Mouse (Mus musculus): ENCODE measurements around the gene Cox19. TPM values are rescaled to one million over a fixed set of nuclear protein-coding genes. Genes with fewer than 3 reads are reported as not detected.

Cox19 gene
- polyA plus RNA-seq (2012; fragmentation: generic; extraction: Trizol): 66.0 TPM

GRCm38 (mm10) chr5:139351134-139351533 lies at the start of gene Cox19:
Gene Cox19 (minus strand): TSS chr5:139351418.
- Histone ChIP-seq H3K4me3 (no peak within 1 kb of the TSS), H3K36me3 (ENCODE audit: control insufficient read depth, insufficient read depth) (no peaks in the 10 kb centered on the region), H3K4me2 (ENCODE audit: low read depth) (no peak within 1 kb of the TSS), H3K79me2 (ENCODE audit: control insufficient read depth, insufficient read depth) (no peaks in the 10 kb centered on the region), H3K27me3 (ENCODE audit: control insufficient read depth, insufficient read depth, insufficient read length) (peaks cover 30% of the 10 kb centered on the region), H3ac (ENCODE audit: control insufficient read depth, insufficient read length) (no peak within 1 kb of the TSS)
- TF ChIP-seq MYOD1 (IDR thresholded peaks at IDR 0.05; ENCODE audit: control insufficient read depth in 1 of 3, insufficient read length in 2 of 3, low read depth in 2 of 3): no peak
- no peak for TF ChIP-seq TCF3 (IDR thresholded peaks at IDR 0.05; ENCODE audit: insufficient read length, low read depth)
- no peak for TF ChIP-seq TCF12 (IDR thresholded peaks at IDR 0.05; ENCODE audit: insufficient read depth, poor library complexity, severe bottlenecking)
- TF ChIP-seq MYOG (IDR thresholded peaks at IDR 0.05; ENCODE audit: control insufficient read depth in 1 of 3, insufficient read depth in 1 of 3, insufficient read length in 2 of 3, low read depth in 2 of 3): no peak
- no peak for TF ChIP-seq SRF (IDR thresholded peaks at IDR 0.05; ENCODE audit: control insufficient read depth, insufficient read length, low read depth)
- no peak for TF ChIP-seq POLR2AphosphoS2 (IDR thresholded peaks at IDR 0.05; ENCODE audit: insufficient read length, low read depth)
- TF ChIP-seq CEBPB (IDR thresholded peaks at IDR 0.05; ENCODE audit: insufficient read depth, poor library complexity, severe bottlenecking): no peak
- no peak for TF ChIP-seq POLR2A (IDR thresholded peaks at IDR 0.05; ENCODE audit: insufficient read length, low read depth)
- TF ChIP-seq MAX (IDR thresholded peaks at IDR 0.05; ENCODE audit: low read depth): no peak
- no peak for TF ChIP-seq USF1 (IDR thresholded peaks at IDR 0.05; ENCODE audit: low read depth)
- TF ChIP-seq REST (IDR thresholded peaks at IDR 0.05; ENCODE audit: insufficient read depth, insufficient read length): no peak
- TF ChIP-seq E2F4 (IDR thresholded peaks at IDR 0.05; ENCODE audit: insufficient read depth): no peak

- TF ChIP-seq REST (IDR thresholded peaks at IDR 0.05; ENCODE audit: insufficient read depth, insufficient read length) (no peak), SRF (IDR thresholded peaks at IDR 0.05; ENCODE audit: control insufficient read depth, insufficient read length, low read depth) (no peak), MAX (IDR thresholded peaks at IDR 0.05; ENCODE audit: low read depth) (no peak), USF1 (IDR thresholded peaks at IDR 0.05; ENCODE audit: low read depth) (no peak), MYOG (IDR thresholded peaks at IDR 0.05; ENCODE audit: control insufficient read depth in 1 of 3, insufficient read depth in 1 of 3, insufficient read length in 2 of 3, low read depth in 2 of 3) (no peak), CEBPB (IDR thresholded peaks at IDR 0.05; ENCODE audit: insufficient read depth, poor library complexity, severe bottlenecking) (no peak), MYOD1 (IDR thresholded peaks at IDR 0.05; ENCODE audit: control insufficient read depth in 1 of 3, insufficient read length in 2 of 3, low read depth in 2 of 3) (no peak), E2F4 (IDR thresholded peaks at IDR 0.05; ENCODE audit: insufficient read depth) (no peak), POLR2AphosphoS2 (IDR thresholded peaks at IDR 0.05; ENCODE audit: insufficient read length, low read depth) (no peak), TCF12 (IDR thresholded peaks at IDR 0.05; ENCODE audit: insufficient read depth, poor library complexity, severe bottlenecking) (no peak), POLR2A (IDR thresholded peaks at IDR 0.05; ENCODE audit: insufficient read length, low read depth) (no peak), TCF3 (IDR thresholded peaks at IDR 0.05; ENCODE audit: insufficient read length, low read depth) (no peak)
- H3ac ChIP-seq (ENCODE audit: control insufficient read depth, insufficient read length): no peak overlapping the region
- H3K36me3 ChIP-seq (ENCODE audit: control insufficient read depth, insufficient read depth): no peaks in the 10 kb centered on the region
- no peaks in the 10 kb centered on the region for H3K27me3 ChIP-seq (ENCODE audit: control insufficient read depth, insufficient read depth, insufficient read length)
- no peaks in the 10 kb centered on the region for H3K79me2 ChIP-seq (ENCODE audit: control insufficient read depth, insufficient read depth)
- H3K4me2 ChIP-seq (ENCODE audit: low read depth): no peak overlapping the region
- no peak overlapping the region for H3K4me3 ChIP-seq
Observed at GRCm38 (mm10) chr5:139399991-139400390, 48.8 kb upstream of the Cox19 start.

GRCm38 (mm10) chr5:139398786-139399185 lies 47.6 kb upstream of the Cox19 start:
- no peaks in the 10 kb centered on the region for H3K36me3 ChIP-seq (ENCODE audit: control insufficient read depth, insufficient read depth)
- H3K27me3 ChIP-seq (ENCODE audit: control insufficient read depth, insufficient read depth, insufficient read length): no peaks in the 10 kb centered on the region
- H3K4me3 ChIP-seq: no peak overlapping the region
- peak overlapping the region; percentile 34 for H3K4me2 ChIP-seq (ENCODE audit: low read depth)
- TF ChIP-seq MAX (IDR thresholded peaks at IDR 0.05; ENCODE audit: low read depth): no peak
- no peak for TF ChIP-seq USF1 (IDR thresholded peaks at IDR 0.05; ENCODE audit: low read depth)
- TF ChIP-seq TCF3 (IDR thresholded peaks at IDR 0.05; ENCODE audit: insufficient read length, low read depth): no peak
- H3ac ChIP-seq (ENCODE audit: control insufficient read depth, insufficient read length): no peak overlapping the region
- no peaks in the 10 kb centered on the region for H3K79me2 ChIP-seq (ENCODE audit: control insufficient read depth, insufficient read depth)

- TF ChIP-seq MYOD1 (IDR thresholded peaks at IDR 0.05; ENCODE audit: control insufficient read depth in 1 of 3, insufficient read length in 2 of 3, low read depth in 2 of 3): peak in 2 of 3 experiments; percentile 26 to 43
- TF ChIP-seq MYOG (IDR thresholded peaks at IDR 0.05; ENCODE audit: control insufficient read depth in 1 of 3, insufficient read depth in 1 of 3, insufficient read length in 2 of 3, low read depth in 2 of 3): peak in 1 of 3 experiments; percentile 65
- no peak for TF ChIP-seq USF1 (IDR thresholded peaks at IDR 0.05; ENCODE audit: low read depth)
- H3K4me3 ChIP-seq: no peak overlapping the region
- no peaks in the 10 kb centered on the region for H3K79me2 ChIP-seq (ENCODE audit: control insufficient read depth, insufficient read depth)
- H3K27me3 ChIP-seq (ENCODE audit: control insufficient read depth, insufficient read depth, insufficient read length): no peaks in the 10 kb centered on the region
- H3K4me2 ChIP-seq (ENCODE audit: low read depth): peak overlapping the region; percentile 34
- H3K36me3 ChIP-seq (ENCODE audit: control insufficient read depth, insufficient read depth): no peaks in the 10 kb centered on the region
- no peak overlapping the region for H3ac ChIP-seq (ENCODE audit: control insufficient read depth, insufficient read length)
Observed at GRCm38 (mm10) chr5:139397959-139398753, 46.9 kb upstream of the Cox19 start.

GRCm38 (mm10) chr5:139397359-139397916 lies 46.2 kb upstream of the Cox19 start:
- H3K27me3 ChIP-seq (ENCODE audit: control insufficient read depth, insufficient read depth, insufficient read length): no peaks in the 10 kb centered on the region
- H3K36me3 ChIP-seq (ENCODE audit: control insufficient read depth, insufficient read depth): no peaks in the 10 kb centered on the region
- peak overlapping the region; percentile 15 for H3K4me2 ChIP-seq (ENCODE audit: low read depth)

More at GRCm38 (mm10) chr5:139397359-139397916, 46.2 kb upstream of the Cox19 start:
- Histone ChIP-seq H3K4me3 (no peak overlapping the region), H3K79me2 (ENCODE audit: control insufficient read depth, insufficient read depth) (no peaks in the 10 kb centered on the region), H3ac (ENCODE audit: control insufficient read depth, insufficient read length) (no peak overlapping the region)
- TF ChIP-seq USF1 (IDR thresholded peaks at IDR 0.05; ENCODE audit: low read depth) (no peak), POLR2AphosphoS2 (IDR thresholded peaks at IDR 0.05; ENCODE audit: insufficient read length, low read depth) (peak; percentile 47)

All from myocyte (in vitro differentiated cells).